Mouse (Mus musculus): ENCODE data around the gene Nfic.

Gene Nfic

GRCm38 (mm10) chr10:81430831-81431525 is 24.5 kb downstream of the Nfic start:
- DNase-seq (ENCODE audit: low spot score in 2 of 2), result peak; percentile 44 to 76

GRCm38 (mm10) chr10:81430141-81430830 is 25.1 kb downstream of the Nfic start:
- peak; percentile 62 to 86 for DNase-seq (ENCODE audit: low spot score in 2 of 2)

GRCm38 (mm10) chr10:81429605-81430061 is 25.8 kb downstream of the Nfic start:
- peak; percentile 31 to 53 for DNase-seq (ENCODE audit: low spot score in 2 of 2)

- DNase-seq (ENCODE audit: low spot score in 2 of 2), result no peak
Measured at GRCm38 (mm10) chr10:81429092-81429491, 26.3 kb downstream of the Nfic start.

- peak in 1 of 2 experiments; percentile 18 for DNase-seq (ENCODE audit: low spot score in 2 of 2)
Measured at GRCm38 (mm10) chr10:81428507-81428870, 26.9 kb downstream of the Nfic start.

- peak; percentile 6 to 17 for DNase-seq (ENCODE audit: low spot score in 2 of 2)
Measured at GRCm38 (mm10) chr10:81427804-81428506, 27.5 kb downstream of the Nfic start.

GRCm38 (mm10) chr10:81427327-81427726 is 28.1 kb downstream of the Nfic start:
- peak in 1 of 2 experiments; percentile 17 for DNase-seq (ENCODE audit: low spot score in 2 of 2)

GRCm38 (mm10) chr10:81426897-81427296 is 28.5 kb downstream of the Nfic start:
- DNase-seq (ENCODE audit: low spot score in 2 of 2), result peak; percentile 28

- peak; percentile 24 to 53 for DNase-seq (ENCODE audit: low spot score in 2 of 2)
Measured at GRCm38 (mm10) chr10:81426081-81426671, 29.3 kb downstream of the Nfic start.

- DNase-seq (ENCODE audit: low spot score in 2 of 2), result peak; percentile 21 to 38
Measured at GRCm38 (mm10) chr10:81425236-81425850, 30.1 kb downstream of the Nfic start.

GRCm38 (mm10) chr10:81424246-81425051 is 31.0 kb downstream of the Nfic start:
- DNase-seq (ENCODE audit: low spot score in 2 of 2), result peak; percentile 24 to 48

GRCm38 (mm10) chr10:81423476-81424245 is 31.8 kb downstream of the Nfic start:
- DNase-seq (ENCODE audit: low spot score in 2 of 2), result peak; percentile 1 to 18

- DNase-seq (ENCODE audit: low spot score in 2 of 2), result peak in 1 of 2 experiments; percentile 18
Measured at GRCm38 (mm10) chr10:81422661-81423217, 32.7 kb downstream of the Nfic start.

GRCm38 (mm10) chr10:81422191-81422590 is 33.2 kb downstream of the Nfic start:
- peak; percentile 2 to 23 for DNase-seq (ENCODE audit: low spot score in 2 of 2)

- DNase-seq (ENCODE audit: low spot score in 2 of 2), result no peak
Measured at GRCm38 (mm10) chr10:81421797-81422100, 33.7 kb downstream of the Nfic start.

- peak in 1 of 2 experiments; percentile 1 for DNase-seq (ENCODE audit: low spot score in 2 of 2)
Measured at GRCm38 (mm10) chr10:81421041-81421796, 34.2 kb downstream of the Nfic start.

GRCm38 (mm10) chr10:81420191-81420767 is 35.2 kb downstream of the Nfic start:
- peak; percentile 19 to 47 for DNase-seq (ENCODE audit: low spot score in 2 of 2)

- DNase-seq (ENCODE audit: low spot score in 2 of 2), result peak in 1 of 2 experiments; percentile 17
Measured at GRCm38 (mm10) chr10:81419111-81419928, 36.1 kb downstream of the Nfic start.
